Mouse (Mus musculus): ENCODE data around the gene Klhdc9.

GRCm38 (mm10) chr1:171328839-171329432 lies 31.7 kb downstream of the Klhdc9 start, which contains the start of gene Dedd:
- TF ChIP-seq POLR2A (IDR thresholded peaks at IDR 0.05; ENCODE audit: low read depth, low read length) (peak; percentile 23), CTCF (IDR thresholded peaks at IDR 0.05; ENCODE audit: extremely low read depth, insufficient read length, insufficient replicate concordance, low read depth, low read length) (no peak)

Data from small intestine, adult 2 months (tissue).